Mouse (Mus musculus) midbrain, embryonic 12.5 days (tissue): Measurements from ENCODE around the gene Nek10. TPM values are rescaled to one million over a fixed set of nuclear protein-coding genes. Genes with fewer than 3 reads are reported as not detected.

Source experiments
- ATAC-seq: fragments of 200-750 bp; cut with Nextera tagmentation; 2 replicates; pipeline ENCODE4 v1.8.0; 2017; ENCODE audit warnings: low read depth, moderate TSS enrichment, moderate library complexity; ENCODE audit not compliant: low FRiP score
- H3K27ac ChIP-seq: fragments of 300-500 bp; sonication (generic); replicated peaks from 2 replicates; pipeline ENCODE4 v1.5.1; 2016; ENCODE audit warnings: mild to moderate bottlenecking
- H3K27me3 ChIP-seq: fragments of 300-500 bp; sonication (generic); 2 replicates; pipeline ENCODE4 v1.6.1; 2016; ENCODE audit warnings: mild to moderate bottlenecking
- H3K36me3 ChIP-seq: fragments of 300-500 bp; sonication (generic); 2 replicates; pipeline ENCODE4 v1.6.1; 2016
- H3K4me1 ChIP-seq: fragments of 300-500 bp; sonication (generic); 2 replicates; pipeline ENCODE4 v1.6.1; 2016
- H3K4me2 ChIP-seq: fragments of 300-500 bp; sonication (generic); replicated peaks from 2 replicates; pipeline ENCODE4 v1.6.1; 2016; ENCODE audit warnings: mild to moderate bottlenecking, moderate library complexity
- H3K4me3 ChIP-seq: fragments of 300-500 bp; sonication (generic); 2 replicates; pipeline ENCODE4 v1.5.1; 2016; ENCODE audit warnings: mild to moderate bottlenecking
- H3K9ac ChIP-seq: fragments of 300-500 bp; sonication (generic); replicated peaks from 2 replicates; pipeline ENCODE4 v1.6.1; 2016; ENCODE audit warnings: mild to moderate bottlenecking, moderate library complexity
- H3K9me3 ChIP-seq: fragments of 300-500 bp; sonication (generic); 2 replicates; pipeline ENCODE4 v1.6.1; 2016; ENCODE audit warnings: mild to moderate bottlenecking
- WGBS: fragments of 180-500 bp; shearing (Covaris S2); methylation state at CpG from one replicate; pipeline ENCODE4 v1.1.7; 2016; 5-methylcytosine and 5-hydroxymethylcytosine counted together
- polyA plus RNA-seq: library from polyadenylated mRNA; unstranded; fragments of >200 nt; fragmentation: Nextera tagmentation; extraction: Ambion mirVana; gene quantifications from 2 replicates; pipeline ENCODE4 v1.2.1, GENCODE M21; 2016

Gene Nek10
- polyA plus RNA-seq, 1 experiment from 2014 or later, result 0.01 TPM

DNA sequence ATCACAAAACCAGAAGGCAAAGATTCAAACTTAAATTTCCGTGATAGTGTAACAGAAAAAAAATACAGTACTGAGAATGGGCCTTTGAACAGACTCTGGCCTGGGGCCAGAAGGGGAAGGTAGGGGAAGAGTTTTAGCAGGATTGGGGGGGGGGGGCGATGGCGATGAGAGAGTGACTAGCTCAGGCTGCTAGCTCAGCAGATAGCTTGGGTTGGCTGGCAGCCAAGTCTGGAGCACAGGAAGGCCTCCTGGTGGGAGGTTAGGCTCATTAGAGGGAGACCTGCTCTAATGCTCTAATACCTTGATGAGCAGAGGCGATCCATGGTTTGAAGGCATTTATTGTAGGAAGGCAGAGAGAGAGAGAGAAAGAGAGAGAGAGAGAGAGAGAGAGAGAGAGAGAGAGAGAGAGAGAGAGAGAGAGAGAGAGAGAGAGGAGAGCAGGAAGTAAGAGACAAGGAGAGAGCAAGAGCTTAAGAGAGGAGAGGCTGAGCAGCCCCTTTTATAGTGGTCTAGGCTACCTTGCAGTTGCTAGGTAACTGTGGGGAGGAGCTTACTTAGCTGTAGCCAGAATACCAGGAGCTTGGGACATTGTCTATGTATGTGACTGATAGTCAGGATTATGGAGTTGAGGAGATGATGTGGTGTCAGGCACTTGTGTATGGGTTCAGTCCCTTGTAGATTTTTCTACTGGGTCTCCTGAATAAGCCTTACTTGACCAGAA lies 90.9 kb downstream of the Nek10 start:
- Histone ChIP-seq H3K27me3 (no peaks in the 10 kb centered on the region), H3K4me3 (no peak overlapping the region), H3K4me2 (no peak overlapping the region), H3K4me1 (peaks cover 6% of the 10 kb centered on the region; the same call in 1 of the 2 replicates), H3K9ac (no peak overlapping the region), H3K27ac (no peak overlapping the region), H3K36me3 (no peaks in the 10 kb centered on the region), H3K9me3 (no peaks in the 10 kb centered on the region)
- 36% methylated on average over 4 of the region's 4 CpGs for WGBS
- peak; percentile 60; the same call in 1 of the 2 replicates for ATAC-seq

GRCm38 (mm10) chr14:14894776-14895175 lies 91.6 kb downstream of the Nek10 start:
- no peaks in the 10 kb centered on the region for H3K27me3 ChIP-seq
- no peaks in the 10 kb centered on the region for H3K36me3 ChIP-seq
- no peak for ATAC-seq
- H3K4me1 ChIP-seq, result peaks cover 6% of the 10 kb centered on the region; the same call in 1 of the 2 replicates
- H3K9ac ChIP-seq, result no peak overlapping the region
- no peaks in the 10 kb centered on the region for H3K9me3 ChIP-seq
- H3K27ac ChIP-seq, result no peak overlapping the region
- no peak overlapping the region for H3K4me2 ChIP-seq
- H3K4me3 ChIP-seq, result no peak overlapping the region

DNA sequence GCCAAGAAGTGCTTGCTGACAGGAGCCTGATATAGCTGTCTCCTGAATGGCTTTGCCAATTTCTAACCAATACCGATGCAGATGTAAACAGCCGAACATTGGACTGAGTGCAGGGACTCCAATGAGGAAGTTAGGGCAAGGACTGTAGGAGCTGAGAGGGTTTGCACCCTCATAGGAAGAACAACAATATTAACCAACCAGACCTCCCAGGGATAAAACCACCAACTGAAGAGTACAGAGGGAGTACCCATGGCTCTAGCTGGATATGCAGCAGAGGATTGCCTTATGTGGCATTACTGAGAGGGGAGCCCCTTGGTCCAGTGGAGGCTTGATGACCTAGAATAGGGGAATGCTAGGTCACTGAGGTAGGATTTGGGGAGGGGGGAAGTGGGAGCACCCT lies 92.1 kb downstream of the Nek10 start:
- Histone ChIP-seq H3K36me3 (no peaks in the 10 kb centered on the region), H3K4me3 (no peak overlapping the region), H3K4me1 (peaks cover 6% of the 10 kb centered on the region; the same call in 1 of the 2 replicates), H3K27ac (no peak overlapping the region), H3K9me3 (no peaks in the 10 kb centered on the region), H3K9ac (no peak overlapping the region), H3K27me3 (no peaks in the 10 kb centered on the region), H3K4me2 (no peak overlapping the region)
- no peak for ATAC-seq
- WGBS, result 93% methylated on average over 2 of the region's 2 CpGs

DNA sequence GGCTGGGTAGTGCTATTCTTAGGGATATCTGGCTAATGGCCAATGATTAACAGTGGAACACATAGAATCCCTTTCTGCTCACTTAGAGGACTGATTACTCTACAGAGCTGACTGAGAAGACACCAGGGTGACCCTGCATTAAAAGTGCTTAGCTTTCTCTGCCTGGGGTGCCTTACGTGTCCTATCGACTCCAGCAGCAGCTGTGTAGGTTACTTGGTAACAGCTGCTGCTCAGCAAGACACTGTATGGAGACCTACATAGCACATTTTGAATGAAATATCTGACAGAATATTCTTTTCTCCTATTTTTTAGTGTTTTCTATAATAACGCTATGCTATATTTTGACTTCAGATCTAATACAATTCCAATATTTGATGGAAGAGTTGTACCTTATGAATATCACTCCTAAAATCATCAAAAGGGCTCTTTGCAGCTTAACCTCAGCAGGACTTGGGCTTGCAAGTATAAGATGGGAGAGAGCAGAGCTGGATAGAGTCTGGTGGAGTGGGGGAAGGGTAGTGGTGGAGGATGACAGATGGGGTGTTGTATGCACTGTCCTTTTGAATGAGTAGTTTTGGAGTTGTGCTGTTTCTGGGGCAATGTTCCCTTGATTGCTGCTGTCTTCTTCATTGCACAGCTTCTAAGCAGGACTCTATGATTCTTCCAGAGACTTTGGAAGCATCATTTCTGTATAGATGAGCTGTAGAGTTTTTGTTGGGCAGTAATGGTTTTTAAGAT lies 93.4 kb downstream of the Nek10 start:
- H3K4me3 ChIP-seq, result no peak overlapping the region
- no peaks in the 10 kb centered on the region for H3K36me3 ChIP-seq
- no peak for ATAC-seq
- H3K9me3 ChIP-seq, result no peaks in the 10 kb centered on the region
- WGBS, result 81% methylated on average over 3 of the region's 3 CpGs
- no peaks in the 10 kb centered on the region for H3K27me3 ChIP-seq
- no peak overlapping the region for H3K4me2 ChIP-seq
- no peak overlapping the region for H3K9ac ChIP-seq
- no peak overlapping the region for H3K27ac ChIP-seq
- peaks cover 6% of the 10 kb centered on the region; the same call in 1 of the 2 replicates for H3K4me1 ChIP-seq

DNA sequence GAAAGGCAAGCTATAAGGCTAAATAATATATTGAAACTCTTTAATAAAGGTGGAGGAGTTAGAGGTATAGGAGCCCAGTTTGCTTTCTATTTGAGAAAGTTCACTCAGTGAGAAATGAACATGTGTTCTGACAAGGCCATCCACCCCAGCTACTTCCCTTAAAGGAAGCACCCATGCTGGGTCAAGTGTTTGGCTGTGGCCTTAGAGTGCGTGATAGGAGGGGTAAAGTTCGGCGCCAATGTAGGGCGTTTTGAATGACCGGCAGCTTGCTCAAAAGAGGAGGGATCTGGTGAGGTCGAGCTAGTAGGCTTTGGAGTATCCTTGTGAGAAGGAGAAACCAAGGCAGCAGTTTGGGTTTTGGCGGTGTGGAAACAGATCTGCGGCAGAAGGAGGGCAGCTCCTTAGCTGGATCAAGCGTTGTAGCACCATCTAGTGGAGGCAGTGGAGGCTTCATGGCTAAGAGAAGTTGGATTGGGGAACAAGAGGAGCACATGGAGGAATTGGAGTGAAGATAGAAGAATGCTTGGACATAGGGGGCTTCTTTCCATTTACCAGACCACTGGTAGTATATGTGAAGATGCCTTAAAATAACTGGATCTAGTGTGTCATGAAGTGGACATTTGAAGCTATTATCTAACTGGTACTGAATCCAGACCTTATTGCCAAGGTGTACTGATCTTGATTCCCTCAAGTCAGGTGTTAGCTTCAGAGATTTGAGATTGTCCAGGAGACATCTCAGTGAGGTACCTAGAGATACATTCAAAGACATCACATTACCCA lies 101.7 kb downstream of the Nek10 start:
- H3K4me3 ChIP-seq, result no peak overlapping the region
- 16% methylated on average over 9 of the region's 9 CpGs for WGBS
- no peak overlapping the region for H3K9ac ChIP-seq
- no peaks in the 10 kb centered on the region for H3K4me1 ChIP-seq
- no peaks in the 10 kb centered on the region for H3K27me3 ChIP-seq
- peak overlapping the region; percentile 34 for H3K4me2 ChIP-seq
- peak; percentile 75 for ATAC-seq
- H3K36me3 ChIP-seq, result no peaks in the 10 kb centered on the region
- no peak overlapping the region for H3K27ac ChIP-seq
- no peaks in the 10 kb centered on the region for H3K9me3 ChIP-seq

GRCm38 (mm10) chr14:14905530-14905852 lies 102.3 kb downstream of the Nek10 start:
- Histone ChIP-seq H3K9me3 (no peaks in the 10 kb centered on the region), H3K4me3 (no peak overlapping the region), H3K4me2 (no peak overlapping the region), H3K36me3 (no peaks in the 10 kb centered on the region), H3K27ac (no peak overlapping the region), H3K9ac (no peak overlapping the region), H3K27me3 (no peaks in the 10 kb centered on the region), H3K4me1 (no peaks in the 10 kb centered on the region)
- WGBS, result 79% methylated on average over 5 of the region's 5 CpGs
- ATAC-seq, result no peak

DNA sequence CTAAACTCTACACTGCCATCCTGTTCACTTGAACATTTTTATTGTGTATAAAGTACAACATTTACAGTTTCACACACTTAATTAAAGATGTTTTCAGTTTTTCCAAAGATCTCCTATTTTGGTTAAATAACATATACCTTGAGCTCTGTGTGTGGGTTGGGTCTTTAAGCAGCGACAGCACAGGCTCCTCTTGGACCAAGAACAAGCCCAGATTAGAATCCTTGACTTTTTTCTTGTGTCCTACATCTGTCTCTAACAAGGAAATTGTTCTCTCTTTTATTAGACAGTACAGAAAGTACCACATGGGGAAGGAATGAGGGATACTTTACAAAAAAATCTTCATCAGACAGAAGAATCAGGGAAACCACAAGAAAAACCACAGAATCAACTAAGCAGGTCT lies 122.4 kb downstream of the Nek10 start:
- ATAC-seq, result no peak
- H3K9me3 ChIP-seq, result no peaks in the 10 kb centered on the region
- no peaks in the 10 kb centered on the region for H3K4me1 ChIP-seq
- WGBS, result 71% methylated on average over 1 of the region's 1 CpGs
- H3K36me3 ChIP-seq, result no peaks in the 10 kb centered on the region
- H3K4me2 ChIP-seq, result no peak overlapping the region
- H3K4me3 ChIP-seq, result no peak overlapping the region
- no peak overlapping the region for H3K27ac ChIP-seq
- no peaks in the 10 kb centered on the region for H3K27me3 ChIP-seq
- H3K9ac ChIP-seq, result no peak overlapping the region

- H3K9ac ChIP-seq, result no peak overlapping the region
- ATAC-seq, result no peak
- no peaks in the 10 kb centered on the region for H3K4me1 ChIP-seq
- no peaks in the 10 kb centered on the region for H3K36me3 ChIP-seq
- no peaks in the 10 kb centered on the region for H3K27me3 ChIP-seq
- H3K4me2 ChIP-seq, result no peak overlapping the region
- H3K9me3 ChIP-seq, result no peaks in the 10 kb centered on the region
- H3K27ac ChIP-seq, result no peak overlapping the region
- H3K4me3 ChIP-seq, result no peak overlapping the region
- WGBS, result 90% methylated on average over 2 of the region's 2 CpGs
These were observed 124.3 kb downstream of the Nek10 start for GRCm38 (mm10) chr14:14927559-14927958.

DNA sequence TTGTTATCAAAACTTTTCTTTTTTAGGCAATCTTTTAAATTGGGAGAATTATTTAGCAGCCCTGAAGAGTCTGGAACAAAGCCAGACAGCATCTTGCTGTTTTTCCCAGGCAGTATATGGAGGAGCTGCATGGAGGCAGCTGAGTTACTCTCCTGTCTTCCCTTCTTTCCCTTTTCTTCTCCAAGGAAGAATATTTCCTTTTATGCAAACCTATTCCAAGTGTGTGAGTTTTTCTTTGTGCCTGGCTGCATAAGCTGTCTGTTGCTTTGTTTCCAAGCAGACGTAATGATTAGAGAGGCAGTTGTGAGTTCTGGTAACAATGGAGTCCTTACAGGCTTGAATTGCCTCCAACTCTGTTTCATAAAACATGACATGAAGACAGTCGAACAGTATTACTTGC lies 131.8 kb downstream of the Nek10 start:
- Histone ChIP-seq H3K9me3 (no peaks in the 10 kb centered on the region), H3K27me3 (no peaks in the 10 kb centered on the region), H3K9ac (no peak overlapping the region), H3K27ac (no peak overlapping the region), H3K4me3 (no peak overlapping the region), H3K4me2 (no peak overlapping the region), H3K4me1 (no peaks in the 10 kb centered on the region), H3K36me3 (no peaks in the 10 kb centered on the region)
- ATAC-seq, result no peak
- 70% methylated on average over 2 of the region's 2 CpGs for WGBS

GRCm38 (mm10) chr14:14945930-14946329 lies 142.7 kb downstream of the Nek10 start:
- no peak for ATAC-seq
- Histone ChIP-seq H3K9ac (no peak overlapping the region), H3K9me3 (no peaks in the 10 kb centered on the region)

DNA sequence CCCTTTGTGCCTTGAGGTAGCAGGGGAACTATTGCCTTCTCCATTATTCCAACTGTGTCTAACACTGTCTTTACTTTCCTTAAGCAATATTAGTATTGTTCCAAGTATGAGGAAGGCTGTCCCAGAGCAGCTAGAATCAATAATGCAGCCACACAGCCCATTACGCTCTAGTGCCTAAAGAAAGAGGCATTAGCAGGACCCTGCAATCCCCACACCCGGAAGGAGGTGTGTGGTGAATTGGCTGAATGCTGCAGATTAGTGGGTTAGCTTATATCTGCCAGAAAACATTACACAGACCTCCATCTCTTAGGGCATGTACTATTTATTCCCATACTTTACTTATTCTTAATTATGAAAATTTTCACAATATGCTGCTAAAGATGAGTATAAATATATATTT lies 145.8 kb downstream of the Nek10 start:
- Histone ChIP-seq H3K9ac (no peak overlapping the region), H3K4me2 (no peak overlapping the region), H3K27me3 (no peaks in the 10 kb centered on the region), H3K36me3 (no peaks in the 10 kb centered on the region), H3K4me3 (no peak overlapping the region), H3K27ac (no peak overlapping the region), H3K9me3 (no peaks in the 10 kb centered on the region), H3K4me1 (no peaks in the 10 kb centered on the region)
- peak; percentile 66; the same call in 1 of the 2 replicates for ATAC-seq
- WGBS, result 35% methylated on average over 2 of the region's 2 CpGs

More at GRCm38 (mm10) chr14:14945930-14946329, 142.7 kb downstream of the Nek10 start:
- H3K36me3 ChIP-seq, result no peaks in the 10 kb centered on the region
- no peak overlapping the region for H3K4me3 ChIP-seq
- H3K4me1 ChIP-seq, result no peaks in the 10 kb centered on the region
- no peak overlapping the region for H3K27ac ChIP-seq
- H3K27me3 ChIP-seq, result no peaks in the 10 kb centered on the region
- H3K4me2 ChIP-seq, result no peak overlapping the region

DNA sequence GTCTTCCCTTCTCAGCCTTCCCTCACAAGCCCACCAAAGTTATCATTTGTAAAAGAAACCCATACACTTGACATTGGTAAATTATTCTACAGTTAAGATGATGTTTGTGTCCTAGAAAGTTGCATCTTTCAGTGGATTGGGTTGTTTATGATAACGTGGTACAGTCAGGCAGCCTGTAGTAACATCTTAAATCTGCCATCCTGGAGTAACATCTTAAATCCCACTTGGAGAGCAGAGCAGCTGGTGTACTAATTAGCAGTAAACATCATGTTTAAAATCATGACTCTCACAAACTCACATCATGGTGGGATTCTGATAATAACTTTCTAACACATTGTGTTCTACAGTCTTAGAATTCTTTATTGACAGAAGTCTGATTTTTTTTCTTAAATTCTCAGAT lies 148.6 kb downstream of the Nek10 start:
- H3K9me3 ChIP-seq, result no peaks in the 10 kb centered on the region
- no peak overlapping the region for H3K4me2 ChIP-seq
- no peaks in the 10 kb centered on the region for H3K36me3 ChIP-seq
- no peaks in the 10 kb centered on the region for H3K4me1 ChIP-seq
- H3K27me3 ChIP-seq, result no peaks in the 10 kb centered on the region
- no peak overlapping the region for H3K27ac ChIP-seq
- 66% methylated on average over 1 of the region's 1 CpGs for WGBS
- H3K4me3 ChIP-seq, result no peak overlapping the region
- ATAC-seq, result no peak
- no peak overlapping the region for H3K9ac ChIP-seq
